Mouse (Mus musculus) thymus, postnatal 14 days (tissue): ENCODE results near the gene 1700025G04Rik.

Experiments used
- DNase-seq: peaks from one replicate; pipeline ENCODE4 v3.0.0; 2021

Gene 1700025G04Rik

DNA sequence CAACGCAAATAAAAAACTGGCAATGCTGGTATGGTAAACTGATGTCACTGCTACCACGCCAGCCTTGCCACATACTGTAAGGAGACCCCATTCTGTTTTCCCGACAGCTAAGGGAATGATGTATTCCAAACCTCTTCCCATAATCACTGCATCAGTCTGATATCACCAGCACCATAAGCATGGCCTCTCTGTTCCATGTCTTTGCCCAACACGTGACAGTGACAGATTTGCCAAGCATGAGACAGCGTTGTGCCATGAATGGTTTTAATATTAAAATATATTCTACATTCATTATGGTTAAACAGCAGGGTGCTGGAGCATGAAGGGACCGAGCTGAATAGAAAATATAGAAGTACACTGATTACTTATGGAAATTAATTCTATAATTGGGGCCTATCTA, 14.2 kb downstream of the 1700025G04Rik start:
- DNase-seq, result no peak

DNA sequence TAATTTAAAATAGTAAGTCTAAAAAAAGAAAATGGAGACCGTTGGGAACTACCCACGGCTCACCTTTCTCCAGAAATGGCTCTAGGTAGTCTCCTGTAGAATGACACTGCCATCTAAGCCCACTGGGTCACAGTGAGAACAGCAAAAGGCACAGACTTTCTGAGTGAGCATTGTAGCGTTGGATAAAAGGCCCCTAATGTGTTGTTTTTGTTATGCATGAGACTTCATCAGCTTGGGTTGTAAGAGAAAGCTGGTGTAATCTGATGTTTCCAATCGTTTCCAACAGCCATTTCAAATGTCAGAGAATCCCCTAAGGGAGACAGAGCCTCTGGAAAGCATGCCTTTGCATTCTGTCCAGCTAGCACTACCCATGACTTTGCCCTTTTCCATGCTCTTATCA, 19.5 kb downstream of the 1700025G04Rik start:
- no peak for DNase-seq

DNA sequence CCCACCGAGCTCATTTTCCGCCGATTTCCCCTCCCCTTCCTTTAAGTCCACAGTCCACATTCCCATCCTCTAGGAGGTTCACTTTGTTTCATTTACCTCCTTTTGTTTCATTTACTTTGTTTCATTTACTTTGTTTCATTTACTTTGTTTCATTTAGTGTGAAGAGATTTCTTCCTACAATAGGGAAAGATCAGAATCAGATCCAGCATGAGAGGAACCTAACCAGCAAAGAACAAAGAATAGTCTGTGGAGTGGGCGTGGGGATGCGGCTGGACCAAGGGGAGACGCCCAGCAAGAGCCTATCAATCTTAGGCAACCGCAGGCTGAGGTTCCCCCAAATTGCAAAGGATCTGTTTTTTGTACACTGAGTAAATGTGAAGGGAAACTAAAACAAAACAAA, 20.2 kb downstream of the 1700025G04Rik start:
- no peak for DNase-seq

DNA sequence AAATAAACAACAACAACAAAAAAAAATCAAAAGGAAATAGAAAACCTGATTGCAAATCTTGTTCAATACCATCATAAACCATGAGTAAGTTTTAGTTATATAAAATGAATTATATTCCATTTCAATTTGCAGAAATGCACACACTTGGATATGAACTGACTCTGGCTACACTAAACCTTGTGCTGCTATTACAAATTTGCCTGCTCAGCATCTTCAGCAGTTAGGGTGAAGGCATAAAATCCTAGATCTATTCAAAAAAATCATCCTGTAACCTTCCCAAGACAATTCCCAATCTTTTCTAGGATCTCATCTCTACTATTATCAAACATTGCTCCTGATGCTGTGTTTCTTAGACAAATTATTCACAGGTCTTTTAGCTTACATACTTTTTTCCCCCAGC, 22.0 kb downstream of the 1700025G04Rik start:
- DNase-seq, result no peak

DNA sequence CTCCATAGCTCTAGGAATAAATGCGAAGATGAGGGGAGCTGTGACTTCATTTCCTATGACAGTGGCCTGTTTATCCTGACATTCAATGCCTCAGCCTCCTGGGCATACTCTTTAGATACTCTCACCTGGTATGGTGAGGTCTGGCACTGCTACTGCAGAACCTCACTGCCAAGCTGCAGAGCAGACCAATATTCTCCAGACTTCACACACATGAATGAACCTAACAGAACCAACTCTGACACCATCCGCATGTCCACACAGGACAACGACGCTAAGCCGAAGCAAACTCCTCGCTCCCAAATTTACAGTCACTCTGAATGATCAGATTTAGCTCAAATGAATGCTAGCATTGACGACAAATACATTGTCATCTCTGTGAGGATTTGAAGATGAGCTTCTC, 24.4 kb downstream of the 1700025G04Rik start:
- no peak for DNase-seq

DNA sequence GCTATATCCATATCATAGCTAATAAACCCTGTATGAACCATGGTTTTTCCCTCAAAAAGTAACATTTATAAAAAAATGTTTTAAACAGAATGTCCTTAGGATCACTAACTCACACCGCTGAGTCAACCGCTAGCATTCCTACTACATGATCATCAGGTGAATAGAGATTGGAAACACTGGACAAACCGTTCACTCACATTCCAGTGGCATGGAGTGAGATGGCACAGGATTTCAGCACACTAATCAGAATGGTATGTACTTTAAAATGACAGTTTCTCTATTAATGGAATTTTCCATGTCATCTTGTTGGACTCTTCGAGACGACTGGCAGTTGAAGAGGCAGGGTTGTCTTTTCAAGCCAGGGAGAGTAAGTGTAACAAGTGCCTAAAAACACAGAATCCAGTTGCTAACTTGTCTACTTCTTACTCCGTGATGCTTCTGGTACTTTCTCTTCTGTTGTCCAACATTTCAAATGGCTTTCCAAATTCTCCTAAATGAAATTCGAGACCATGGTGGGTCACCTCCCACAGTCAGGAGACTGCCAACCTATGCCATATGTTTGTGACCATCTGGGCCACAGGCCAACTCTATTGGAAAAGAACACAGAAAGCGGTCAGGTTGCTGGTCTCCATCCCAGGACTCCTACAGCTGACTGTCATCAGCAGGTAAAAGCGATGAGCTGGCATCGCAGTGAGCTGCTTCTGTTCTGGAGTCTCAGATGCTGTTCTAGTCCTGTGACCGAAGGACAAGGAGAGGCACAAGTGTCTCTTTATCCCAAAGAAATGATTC, 26.4 kb downstream of the 1700025G04Rik start:
- DNase-seq, result no peak

DNA sequence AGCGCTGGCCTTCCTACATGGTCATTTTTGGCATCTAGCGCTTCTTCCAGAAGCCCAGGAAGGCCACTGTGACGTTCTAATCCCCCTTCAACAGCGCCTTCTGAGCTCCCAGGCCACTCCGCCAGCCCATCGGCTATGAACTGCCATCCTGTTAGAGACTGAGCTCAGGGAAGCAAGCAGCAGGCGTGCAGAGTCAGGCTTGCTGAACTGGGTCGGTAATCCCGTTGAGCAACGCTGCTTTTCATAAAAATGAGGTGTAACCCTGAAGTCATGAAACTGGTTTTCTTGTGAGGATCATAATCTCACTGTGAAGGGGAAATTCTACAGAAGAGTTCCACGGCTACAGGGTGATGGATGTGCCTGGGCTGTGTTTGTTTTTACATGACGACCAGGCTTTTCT, 28.2 kb downstream of the 1700025G04Rik start:
- no peak for DNase-seq

DNA sequence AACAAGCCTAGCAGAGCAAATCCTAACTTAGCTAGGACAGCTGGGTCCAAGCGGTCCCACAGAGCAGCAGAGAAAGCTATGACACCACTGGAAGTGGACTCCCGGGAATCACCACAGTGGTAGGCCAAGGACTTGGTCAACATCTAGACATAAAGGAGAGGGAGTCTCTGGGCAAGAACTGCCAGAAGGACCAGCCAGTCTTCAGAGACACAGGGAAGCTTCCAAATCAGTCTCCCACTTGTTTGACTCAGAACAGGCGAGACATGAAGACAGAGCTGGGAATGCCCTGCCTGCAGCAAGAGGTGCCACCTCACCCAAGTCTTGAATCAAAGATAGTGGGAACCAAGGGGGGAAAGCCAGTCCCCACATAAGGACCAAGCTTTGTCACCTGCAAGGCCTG, 29.7 kb downstream of the 1700025G04Rik start:
- no peak for DNase-seq

DNA sequence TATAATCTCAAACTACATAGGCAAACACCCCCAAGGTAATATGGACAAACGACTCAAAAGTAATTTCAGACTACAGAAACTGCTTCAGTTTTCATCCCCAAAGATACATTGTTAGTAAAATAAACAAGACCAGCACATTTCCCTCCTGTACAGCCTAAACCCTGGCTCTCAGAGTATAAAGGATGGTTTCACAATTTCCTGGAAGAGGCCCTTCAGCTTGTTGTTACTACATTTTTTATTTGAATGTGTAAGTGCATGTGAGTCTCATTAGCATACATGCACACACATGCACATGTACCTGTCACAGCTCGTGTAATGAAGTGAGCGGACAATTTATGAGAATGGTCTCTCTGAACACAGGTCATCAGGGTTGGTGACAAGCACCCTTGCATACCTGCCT, 31.1 kb downstream of the 1700025G04Rik start:
- no peak for DNase-seq

DNA sequence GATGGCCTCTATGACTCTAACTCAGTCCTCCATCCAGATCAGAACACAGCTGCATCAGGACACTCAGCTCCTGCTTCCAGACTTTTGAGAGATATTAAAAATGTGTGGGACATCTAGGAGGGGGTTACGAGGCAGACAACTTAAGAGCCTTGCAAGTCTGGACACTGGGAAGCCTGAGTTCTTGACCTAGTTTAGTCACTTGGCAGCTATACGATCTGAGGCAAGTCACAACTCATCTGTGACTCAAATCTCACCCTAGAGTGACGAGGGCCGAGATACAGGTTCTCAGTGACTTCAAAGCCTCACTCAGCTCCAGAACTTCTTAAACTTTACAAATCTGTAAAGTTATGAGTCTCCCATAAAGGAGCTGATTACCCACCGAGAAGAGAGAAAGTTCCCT, 36.8 kb downstream of the 1700025G04Rik start:
- no peak for DNase-seq

DNA sequence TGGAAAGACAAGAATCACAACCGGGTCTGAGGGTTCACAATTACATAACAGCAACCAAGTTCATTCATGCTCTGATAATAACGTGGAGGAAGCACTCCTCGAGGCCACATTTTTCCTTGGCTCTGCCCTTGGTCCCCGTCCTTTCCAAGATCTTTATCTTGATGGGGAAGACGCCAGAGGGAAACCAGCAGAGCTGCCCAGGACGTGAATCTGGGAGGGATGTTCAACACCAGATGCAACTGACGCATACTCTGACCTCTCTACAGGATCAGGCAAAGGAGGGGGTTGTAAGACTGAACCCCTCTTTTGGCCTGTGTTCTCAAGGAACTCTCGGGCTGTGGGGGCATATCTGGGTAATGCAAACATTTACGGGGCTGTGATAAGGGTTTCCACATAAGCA, 38.1 kb downstream of the 1700025G04Rik start:
- no peak for DNase-seq

DNA sequence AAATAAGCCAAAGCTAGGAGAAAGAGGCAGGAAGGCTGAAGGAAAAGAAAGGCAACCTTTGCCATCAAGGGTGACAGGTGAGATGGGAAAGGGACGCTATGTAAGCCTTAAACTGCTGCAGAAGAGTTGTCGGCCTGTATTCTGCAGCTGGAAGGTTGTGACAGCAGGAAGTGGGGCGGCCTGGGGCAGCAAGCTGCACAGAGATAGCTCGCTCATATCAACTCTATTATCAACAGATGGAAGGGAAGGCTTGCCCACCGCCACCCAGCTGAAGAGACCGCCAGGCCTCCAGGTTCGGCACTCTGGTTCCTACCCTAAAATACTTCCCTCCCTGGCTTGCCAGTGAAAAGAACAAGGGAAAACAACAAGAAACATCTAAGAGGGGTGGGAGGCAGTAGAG, 39.9 kb downstream of the 1700025G04Rik start:
- peak; percentile 26 for DNase-seq

DNA sequence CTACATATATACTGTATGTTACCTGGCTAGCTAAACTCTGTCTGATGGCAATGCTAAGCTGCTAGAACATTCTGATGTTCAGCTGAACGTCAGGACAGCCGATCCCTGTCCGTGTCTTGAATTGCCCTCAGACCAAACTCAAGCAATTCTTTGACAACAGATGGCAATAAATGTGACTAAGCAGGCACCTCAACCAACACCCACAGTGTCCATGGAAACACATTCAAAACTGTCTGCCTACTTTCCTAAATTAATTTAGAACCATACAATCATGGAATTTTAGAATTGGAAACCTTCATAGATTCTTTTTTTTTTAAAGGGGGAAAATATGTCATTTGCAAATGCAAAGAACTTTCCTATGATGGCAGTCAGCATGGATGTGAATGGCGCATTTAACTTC, 41.6 kb downstream of the 1700025G04Rik start:
- DNase-seq, result no peak

DNA sequence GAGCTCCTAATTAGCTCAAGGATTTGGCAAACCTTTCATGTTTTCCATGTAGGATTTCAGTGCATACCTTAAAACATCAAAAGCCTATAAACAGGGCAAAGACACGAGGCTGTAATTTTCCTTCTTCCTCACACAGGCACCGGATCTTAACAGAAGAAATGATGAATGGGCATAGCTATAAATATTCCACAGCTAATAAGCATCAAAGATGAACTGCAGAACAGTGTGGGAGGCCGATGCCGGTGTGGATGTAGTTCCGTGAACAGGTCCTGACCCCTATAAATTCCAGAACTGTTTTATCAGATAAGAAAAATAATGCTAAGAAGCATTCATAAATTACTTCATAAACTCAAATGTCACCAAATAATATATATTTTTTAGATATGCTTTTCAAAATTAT, 42.5 kb downstream of the 1700025G04Rik start:
- DNase-seq, result no peak

DNA sequence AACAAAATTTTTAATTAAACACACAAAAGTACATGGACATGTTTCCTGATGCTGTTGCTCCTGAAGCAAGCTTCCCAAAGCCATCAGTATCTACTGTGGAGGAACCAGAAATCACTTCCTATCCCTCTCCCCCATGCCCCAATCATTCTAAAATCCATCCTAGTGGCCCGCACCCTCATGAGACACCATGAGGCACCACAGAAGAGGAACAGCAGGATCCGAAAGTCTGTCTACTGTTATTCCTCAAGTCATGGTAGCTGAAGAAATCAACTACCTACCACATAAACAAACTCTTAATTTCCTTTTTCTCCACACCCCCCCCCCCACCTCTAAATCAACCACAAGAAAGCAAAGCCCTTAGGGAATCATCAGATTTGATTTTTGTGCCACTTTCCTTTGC, 46.5 kb downstream of the 1700025G04Rik start:
- no peak for DNase-seq

DNA sequence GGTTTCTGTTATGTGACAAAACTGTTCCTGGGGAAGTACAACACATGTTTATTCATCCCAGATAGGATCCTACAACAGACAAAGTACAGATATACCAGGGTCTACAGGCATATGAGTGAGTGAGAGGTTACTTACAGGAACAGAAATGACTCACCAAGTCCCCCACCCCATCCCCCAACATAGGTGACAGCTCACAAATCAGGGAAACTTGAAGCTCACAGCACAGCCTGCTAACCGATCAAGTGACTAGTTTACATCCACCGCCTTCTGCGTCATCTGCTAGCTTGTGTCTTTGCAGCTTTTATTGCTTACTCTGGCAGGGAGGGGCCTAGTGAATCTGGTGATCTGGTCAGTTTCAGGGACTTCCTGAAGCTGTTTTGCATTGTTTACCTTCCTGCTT, 47.5 kb downstream of the 1700025G04Rik start:
- no peak for DNase-seq

DNA sequence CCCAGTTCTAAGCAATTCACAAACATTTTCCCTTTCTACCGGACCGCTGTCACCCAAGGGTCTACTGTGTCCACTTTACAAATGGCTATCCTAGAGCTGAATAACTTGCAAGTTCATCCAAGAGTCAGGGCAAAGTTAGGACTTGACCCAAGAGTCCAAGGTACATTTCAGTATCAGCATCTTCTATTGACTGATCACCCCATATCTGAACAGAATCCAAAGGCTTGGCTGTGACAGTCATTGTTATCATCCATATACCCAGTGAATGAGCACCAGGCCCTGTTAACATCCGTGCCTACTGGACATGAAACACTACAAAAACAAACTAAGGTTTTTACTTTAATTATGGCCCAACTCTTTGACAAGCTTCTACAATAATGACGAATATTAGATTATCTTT, 48.9 kb downstream of the 1700025G04Rik start:
- DNase-seq, result no peak

DNA sequence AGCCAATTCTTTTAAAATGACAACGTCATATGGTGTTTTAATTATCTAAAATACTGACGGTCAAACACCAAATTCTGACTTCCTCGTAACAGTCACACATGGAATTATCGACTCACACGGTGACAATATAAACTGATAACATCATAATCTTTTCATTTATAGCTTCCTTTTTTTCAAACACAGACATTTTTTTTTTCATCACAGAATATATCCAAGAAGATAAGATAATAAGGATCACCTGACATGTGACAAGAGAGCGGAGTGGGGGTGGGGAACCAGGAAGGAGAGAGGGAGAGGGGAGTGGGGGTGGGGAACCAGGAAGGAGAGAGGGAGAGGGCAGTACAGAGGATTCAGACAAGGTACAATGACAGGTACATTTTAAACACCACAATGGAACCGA, 49.9 kb downstream of the 1700025G04Rik start:
- DNase-seq, result no peak

DNA sequence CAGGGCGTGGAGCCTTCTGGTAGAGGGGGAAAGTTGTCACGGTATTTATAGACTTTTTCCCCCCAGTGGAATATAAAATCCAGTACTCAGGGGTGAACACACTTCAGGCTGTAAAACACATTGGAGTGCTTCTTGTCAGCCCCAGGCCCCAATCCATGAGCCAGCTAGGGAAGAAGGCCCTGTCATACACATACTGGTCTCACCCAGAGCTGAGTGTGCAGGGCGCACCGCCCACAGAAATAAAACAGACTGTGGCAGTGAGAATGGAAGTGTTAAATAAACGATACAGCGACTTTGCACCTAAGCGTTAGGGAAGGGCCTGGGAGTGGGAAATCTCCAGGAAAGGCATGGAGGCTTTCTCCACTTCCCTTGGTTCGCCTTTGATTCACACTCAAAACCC, 50.3 kb downstream of the 1700025G04Rik start:
- DNase-seq, result no peak

DNA sequence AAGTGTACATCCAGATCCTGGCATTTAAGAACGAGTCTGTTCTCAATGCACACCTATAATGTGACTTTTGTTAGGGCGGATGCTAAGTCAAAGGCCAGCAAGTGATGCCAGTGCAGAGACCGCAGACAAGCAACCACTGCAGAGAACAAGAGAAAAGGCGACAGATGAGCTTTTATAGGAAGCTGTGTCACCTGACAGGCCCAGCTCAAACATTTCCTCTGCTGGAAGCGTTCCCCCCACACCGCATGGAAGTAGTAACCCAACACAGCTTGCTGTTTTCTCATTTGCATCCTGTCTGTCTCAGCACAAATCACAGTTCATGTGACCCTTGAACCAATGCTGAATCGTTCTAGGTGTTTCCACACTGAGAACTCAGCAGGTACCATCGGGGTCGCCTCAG, 51.8 kb downstream of the 1700025G04Rik start:
- DNase-seq, result peak; percentile 54

DNA sequence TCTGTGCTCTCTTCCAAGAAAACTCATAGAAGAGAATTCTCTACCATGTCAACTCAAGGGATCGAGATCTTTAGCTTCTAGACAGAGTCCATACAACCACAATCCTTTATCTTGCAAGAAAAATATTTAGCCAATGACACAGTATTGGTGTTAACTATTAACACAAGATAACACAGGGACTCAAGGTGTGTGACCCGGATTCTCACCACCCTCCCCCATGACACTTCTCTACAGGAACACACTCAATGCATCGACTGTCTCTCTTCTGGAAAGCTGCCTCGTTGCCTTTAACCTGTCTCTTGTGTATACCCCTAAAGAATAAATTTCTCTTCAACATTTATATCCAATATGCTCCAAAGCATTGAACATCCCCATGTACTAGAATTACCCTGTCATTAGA, 52.3 kb downstream of the 1700025G04Rik start:
- DNase-seq, result no peak

DNA sequence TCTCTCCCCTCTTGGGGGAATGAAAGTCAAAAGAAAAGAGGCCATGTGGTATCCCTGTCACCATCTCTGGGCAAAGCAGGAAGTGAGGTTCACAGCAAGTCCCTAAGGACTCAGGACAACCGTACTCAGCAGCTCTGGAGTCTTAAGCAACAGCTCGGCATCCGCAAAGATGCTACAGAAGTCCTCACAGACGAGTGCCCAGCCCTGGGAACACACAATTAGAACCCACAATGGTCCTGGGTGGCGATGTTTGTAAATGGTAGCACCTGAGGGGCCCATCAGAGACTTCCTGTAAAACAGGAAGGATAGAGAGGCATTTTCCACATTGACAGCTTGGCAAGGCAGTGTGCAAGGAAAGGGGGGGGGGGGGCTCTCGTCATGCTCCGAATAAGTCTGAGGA, 55.2 kb downstream of the 1700025G04Rik start:
- no peak for DNase-seq

DNA sequence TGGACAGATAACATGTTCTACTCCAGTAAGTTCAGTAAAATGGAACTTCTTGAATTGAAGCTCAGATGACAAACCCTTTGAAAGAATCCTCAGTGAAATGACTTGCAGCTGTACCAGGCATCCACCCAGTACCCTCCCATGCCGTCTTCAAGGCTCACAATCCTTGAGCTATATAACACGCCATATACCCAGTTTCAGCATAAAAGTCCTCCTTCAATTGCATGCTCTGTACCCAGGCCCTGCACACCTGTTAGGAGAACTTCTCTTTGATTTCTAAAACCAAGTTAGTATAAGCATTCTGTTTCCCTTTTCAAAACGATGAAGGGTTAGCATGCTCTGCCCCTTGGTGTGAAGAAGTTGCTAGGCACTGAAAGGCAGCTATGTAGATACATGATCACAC, 56.2 kb downstream of the 1700025G04Rik start:
- DNase-seq, result peak; percentile 58

DNA sequence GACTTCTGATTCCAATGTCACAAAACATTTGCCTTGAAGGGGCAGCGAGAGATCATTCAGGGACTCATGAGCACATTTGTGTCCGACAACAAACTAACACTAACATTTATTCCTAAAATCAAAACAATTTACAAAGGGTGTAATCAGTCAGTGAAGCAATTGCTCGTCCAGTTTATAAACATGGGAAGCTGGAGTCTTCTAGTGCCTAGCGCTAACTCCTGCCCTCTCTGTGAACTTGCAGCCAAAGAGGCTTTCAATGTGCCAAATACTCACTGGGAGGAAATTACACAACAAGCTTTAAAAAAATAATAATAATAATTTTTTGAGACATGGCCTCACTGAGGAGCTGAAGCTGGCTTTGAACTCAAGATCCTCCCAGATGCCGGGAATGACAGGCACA, 57.8 kb downstream of the 1700025G04Rik start:
- DNase-seq, result no peak

DNA sequence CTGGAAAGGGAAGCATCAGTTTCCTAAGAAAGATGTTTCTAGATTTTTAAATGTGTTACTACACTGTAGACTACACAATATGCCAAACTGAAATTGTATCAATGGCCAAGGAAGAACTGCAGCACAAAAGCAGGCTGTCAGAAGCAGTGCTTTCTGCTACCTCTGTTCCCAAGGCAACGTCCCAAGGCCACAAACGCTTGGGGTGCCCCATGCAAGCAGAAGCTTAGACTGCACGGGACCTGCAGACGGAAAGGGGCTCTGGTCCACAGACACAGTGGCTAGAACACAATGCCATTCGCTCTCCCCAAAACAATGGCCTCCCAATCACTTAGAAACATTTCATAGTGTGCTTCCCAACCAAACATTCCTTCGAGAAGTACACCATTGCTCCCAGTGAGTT, 59.4 kb downstream of the 1700025G04Rik start:
- DNase-seq, result no peak
